Mouse (Mus musculus) neural tube, postnatal 0 days (tissue): ENCODE results near the gene Ogg1. TPM values are rescaled to one million over a fixed set of nuclear protein-coding genes. Genes with fewer than 3 reads are reported as not detected.

ENCODE experiments used
- polyA plus RNA-seq: library from polyadenylated mRNA; unstranded; fragments of >200 nt; fragmentation: Nextera tagmentation; extraction: Ambion mirVana; gene quantifications from 2 replicates; pipeline ENCODE4 v1.2.1, GENCODE M21; 2015

Ogg1 gene
- polyA plus RNA-seq: 7.6 and 9.9 TPM in 2 replicates

DNA sequence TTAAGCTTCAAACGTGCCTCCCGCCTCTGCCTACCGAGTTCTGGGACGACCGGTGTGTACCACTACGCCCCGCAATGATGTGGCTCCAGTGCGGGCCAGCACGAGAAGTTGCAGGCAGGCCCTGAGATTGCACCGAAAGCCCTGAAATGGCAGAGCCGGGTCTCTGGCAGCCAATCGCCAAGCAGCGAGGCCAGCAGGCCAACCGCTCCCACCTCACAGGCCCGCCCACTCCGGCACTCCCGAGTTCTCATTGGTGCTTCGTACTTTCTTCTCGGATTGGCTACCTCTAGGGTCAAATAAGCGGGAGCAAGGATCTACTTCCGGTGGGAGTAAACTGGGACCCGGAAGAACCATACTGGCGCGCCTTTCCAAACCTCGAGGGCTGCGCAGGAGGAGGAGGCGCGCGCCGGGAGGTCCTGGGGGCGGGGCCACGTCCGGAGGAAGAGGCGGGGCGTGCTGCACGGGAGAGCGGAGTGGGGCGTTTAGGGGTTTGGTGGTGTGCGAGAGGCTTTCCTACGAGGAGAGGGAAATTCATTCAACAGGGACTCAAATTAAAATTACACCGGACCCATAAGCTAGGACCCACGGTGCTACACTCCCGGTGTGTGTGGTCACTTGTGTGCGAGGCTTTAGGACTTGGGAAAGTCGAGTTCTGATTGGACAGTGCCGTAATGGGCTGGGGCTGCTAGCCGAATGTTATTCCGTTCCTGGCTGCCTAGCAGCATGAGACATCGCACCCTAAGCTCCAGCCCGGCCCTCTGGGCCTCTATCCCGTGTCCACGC is at the start of gene Ogg1:
Gene Ogg1 (plus strand): TSS at position 440 of the 783 bp plus-strand sequence.

DNA sequence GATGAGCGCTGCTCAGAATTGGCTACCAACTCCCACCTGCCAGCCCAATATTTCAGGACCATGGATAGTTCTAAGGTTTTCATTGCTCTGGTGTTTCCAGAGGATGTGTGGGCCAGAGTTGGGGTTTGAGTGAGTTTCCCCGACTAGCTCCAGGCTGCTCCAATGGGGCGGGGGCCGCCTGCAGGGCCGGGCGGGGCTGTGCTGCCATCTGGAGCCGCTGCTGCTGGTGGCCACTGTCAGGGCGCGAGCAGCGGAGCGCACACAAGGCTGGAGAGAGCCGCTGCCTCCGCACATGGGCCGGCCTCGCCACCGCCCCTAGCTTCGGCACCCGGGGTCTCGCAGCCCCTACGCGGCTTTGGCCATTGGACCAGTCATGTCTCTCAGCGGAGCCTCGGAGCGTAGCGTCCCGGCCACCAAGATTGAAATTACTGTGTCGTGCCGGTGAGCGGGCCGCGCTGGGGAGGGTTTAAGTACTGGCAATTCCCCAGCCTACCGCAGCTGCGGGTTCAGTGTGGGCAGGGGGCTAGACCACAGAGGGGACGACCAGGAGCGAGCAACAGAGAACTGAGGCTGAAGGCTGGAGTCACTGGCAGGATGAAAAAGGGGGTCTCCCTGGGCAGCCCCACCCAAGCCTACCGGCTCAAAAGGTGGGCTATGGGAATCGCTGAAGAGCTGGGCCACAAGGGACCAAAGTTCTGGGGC is 44.5 kb upstream of the Ogg1 start, which contains the start of gene Cpne9:
Gene Cpne9 (plus strand): TSS at position 207 of the 702 bp plus-strand sequence.

DNA sequence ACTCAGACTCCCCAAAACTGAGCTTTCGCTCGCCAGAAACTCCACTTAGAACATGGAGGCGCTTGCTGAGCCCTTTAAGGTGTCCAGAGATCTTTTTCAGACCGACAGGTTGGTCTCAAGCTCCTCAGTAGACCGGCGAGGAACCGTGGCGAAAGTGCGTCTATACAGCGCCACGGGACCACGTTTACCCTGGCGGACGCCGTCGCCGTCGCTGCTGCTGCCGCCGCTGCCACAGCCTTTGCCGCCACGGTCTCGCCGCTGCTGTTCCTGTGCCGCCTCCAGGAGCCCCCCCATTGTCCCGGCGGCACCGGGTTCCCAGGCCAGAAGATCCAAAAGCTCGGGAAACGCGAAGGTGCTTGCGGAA is 19.8 kb upstream of the Ogg1 start, which contains the start of gene Brpf1:
Gene Brpf1 (plus strand): TSS at position 152 of the 364 bp plus-strand sequence.

DNA sequence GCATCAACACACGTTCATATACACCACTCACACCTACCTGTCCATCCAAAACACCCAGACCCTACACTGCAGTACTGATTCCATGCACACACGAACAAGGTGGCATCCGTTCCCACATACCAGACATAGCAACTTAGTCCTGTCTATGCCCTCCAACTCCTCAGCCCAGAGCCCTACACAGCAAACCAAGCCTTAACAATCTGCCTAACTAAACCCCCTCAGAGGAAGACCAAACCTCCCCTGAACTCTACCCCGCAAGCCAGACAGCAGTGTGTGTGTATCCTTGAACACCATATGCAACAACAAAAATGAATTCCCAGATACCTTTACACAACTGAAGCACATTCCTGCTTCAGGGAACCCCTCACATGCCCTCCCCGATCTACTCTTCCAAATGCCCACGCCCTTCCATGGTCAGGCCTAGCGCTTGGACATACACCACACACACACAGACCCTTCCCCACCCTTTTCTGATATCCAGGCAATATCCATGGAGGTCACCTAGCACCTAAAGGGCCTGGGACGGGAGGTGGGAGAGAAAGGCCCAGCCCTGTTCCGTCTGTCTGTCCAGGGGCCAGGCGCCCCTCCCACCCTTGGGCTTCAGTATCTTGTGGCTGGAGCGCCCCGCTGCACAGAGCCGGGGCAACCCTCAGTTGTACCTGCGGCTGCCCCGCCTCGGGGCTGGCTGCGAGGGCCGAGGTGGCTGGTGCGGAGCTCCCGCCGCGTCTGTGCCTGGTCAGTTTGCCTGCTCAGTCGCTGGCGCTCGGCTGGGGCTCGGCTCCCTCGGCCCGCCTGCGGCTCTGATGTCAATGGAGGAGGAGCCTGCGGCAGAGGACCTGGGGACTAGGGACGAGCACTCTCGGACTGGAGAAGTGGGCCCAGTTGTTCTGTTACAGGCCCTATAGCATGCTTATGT is 16.7 kb downstream of the Ogg1 start, which contains the start of gene Camk1:
Gene Camk1 (minus strand): TSS at position 808 of the 916 bp plus-strand sequence.

DNA sequence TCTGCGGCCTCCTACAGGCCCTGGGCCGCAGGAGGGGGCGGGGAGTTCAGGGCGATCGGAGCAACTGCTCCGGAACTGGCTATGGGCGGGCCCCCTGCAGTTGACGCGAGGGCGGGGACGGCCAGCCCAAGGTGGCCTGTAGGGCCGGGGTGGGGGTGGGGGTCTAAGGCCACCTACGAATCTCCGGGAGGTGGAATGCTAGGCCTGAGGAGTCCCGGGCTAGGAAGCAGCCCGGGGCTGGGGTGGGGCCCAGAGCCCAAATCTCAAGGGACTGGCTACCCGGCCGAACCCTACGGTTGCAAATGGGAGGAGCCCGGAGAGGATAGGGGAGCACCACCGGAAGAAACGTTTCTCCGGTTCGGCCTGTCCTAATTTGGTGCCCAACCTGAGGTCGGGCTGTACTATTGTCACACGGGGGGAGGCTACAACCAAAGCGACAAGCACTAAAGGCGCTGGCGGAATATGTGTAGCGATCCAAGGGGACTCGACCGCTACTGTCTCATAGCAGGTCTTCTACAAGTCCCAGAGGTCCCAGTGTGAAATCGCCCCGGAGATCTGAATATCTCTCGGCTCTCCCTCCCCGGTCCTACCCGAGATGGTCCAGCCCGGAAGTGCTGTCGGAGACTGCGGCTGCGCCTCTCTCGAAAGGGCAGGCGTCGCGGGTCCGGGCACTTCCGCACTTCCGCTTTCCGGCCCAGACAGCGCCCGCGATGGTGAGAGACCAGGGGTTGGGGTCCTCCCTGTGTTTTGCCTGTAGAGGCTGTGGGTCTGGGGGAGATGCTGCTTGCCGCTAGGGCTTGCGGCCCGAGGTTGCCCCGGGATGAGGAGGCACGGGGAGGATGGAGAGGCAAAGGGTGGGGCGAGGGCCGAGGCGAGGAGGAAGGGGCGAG is 51.0 kb downstream of the Ogg1 start, which contains the start of the genes Tada3 and Arpc4:
Gene Tada3 (minus strand): TSS at position 388 of the 890 bp plus-strand sequence.
Gene Arpc4 (plus strand): TSS at position 620 of the 890 bp plus-strand sequence.

Other genes starting within 250 kb of the Ogg1 start
- 46.7 and 52.9 TPM in 2 replicates for gene Setd5, start 249.6 kb upstream of the Ogg1 start, polyA plus RNA-seq
- 47.2 and 49.8 TPM in 2 replicates for gene Lhfpl4, start 131.6 kb upstream of the Ogg1 start, polyA plus RNA-seq
- gene Mtmr14, start 89.1 kb upstream of the Ogg1 start, polyA plus RNA-seq: 26.7 and 30.6 TPM in 2 replicates
- gene Cpne9, start 44.7 kb upstream of the Ogg1 start, polyA plus RNA-seq: 3.0 and 3.6 TPM in 2 replicates
- 8.7 and 9.2 TPM in 2 replicates for gene Brpf1, start 19.8 kb upstream of the Ogg1 start, polyA plus RNA-seq
- gene Camk1, start 17.0 kb downstream of the Ogg1 start, polyA plus RNA-seq: 129 and 135 TPM in 2 replicates
- gene Tada3, start 50.9 kb downstream of the Ogg1 start, polyA plus RNA-seq: 58.7 and 61.9 TPM in 2 replicates
- gene Arpc4, start 51.1 kb downstream of the Ogg1 start, polyA plus RNA-seq: 448 and 455 TPM in 2 replicates
- gene Ttll3, start 62.3 kb downstream of the Ogg1 start, polyA plus RNA-seq: 9.1 and 10.6 TPM in 2 replicates
- gene Rpusd3, start 92.4 kb downstream of the Ogg1 start, polyA plus RNA-seq: 24.3 and 25.1 TPM in 2 replicates
- gene Cidec, start 108.8 kb downstream of the Ogg1 start, polyA plus RNA-seq: 0.17 and 0.70 TPM in 2 replicates
- gene Jagn1, start 115.6 kb downstream of the Ogg1 start, polyA plus RNA-seq: 100 and 112 TPM in 2 replicates
- 0.50 and 0.71 TPM in 2 replicates for gene Il17re, start 131.5 kb downstream of the Ogg1 start, polyA plus RNA-seq
- 7.8 and 8.7 TPM in 2 replicates for gene Il17rc, start 144.5 kb downstream of the Ogg1 start, polyA plus RNA-seq
- 75.1 and 83.7 TPM in 2 replicates for gene Creld1, start 156.3 kb downstream of the Ogg1 start, polyA plus RNA-seq
- gene Prrt3, start 175.0 kb downstream of the Ogg1 start, polyA plus RNA-seq: 12.6 and 14.9 TPM in 2 replicates
- 116 and 117 TPM in 2 replicates for gene Emc3, start 204.7 kb downstream of the Ogg1 start, polyA plus RNA-seq
- gene Fancd2, start 204.7 kb downstream of the Ogg1 start, polyA plus RNA-seq: 0.81 and 1.0 TPM in 2 replicates